Mouse (Mus musculus) C2C12 (cell line): ENCODE measurements at regions not wholly inside any gene's neighbourhood (a gene's known extent, or its start where the extent isn't known, plus 50 kb on each side); places are given as distances from the start of the nearest gene placed in this dataset.

Experiments
- CEBPB ChIP-seq: IDR thresholded peaks from one replicate; pipeline ENCODE4 v1.6.1; 2011; ENCODE audit warnings: low read depth, mild to moderate bottlenecking, control low read depth, moderate library complexity
- CTCF ChIP-seq: IDR thresholded peaks from one replicate; pipeline ENCODE4 v1.5.1; 2011; ENCODE audit not compliant: control insufficient read depth, insufficient read depth, insufficient read length
- FOSL1 ChIP-seq: IDR thresholded peaks from one replicate; pipeline ENCODE4 v1.8.0; 2011; ENCODE audit warnings: mild to moderate bottlenecking, low read length; ENCODE audit not compliant: poor library complexity, insufficient read depth, severe bottlenecking
- MAX ChIP-seq: IDR thresholded peaks from one replicate; pipeline ENCODE4 v1.6.1; 2011; ENCODE audit warnings: mild to moderate bottlenecking, control low read depth
- MYOD1 ChIP-seq: IDR thresholded peaks from one replicate; pipeline ENCODE4 v1.6.1; 2011; ENCODE audit warnings: low read depth; ENCODE audit not compliant: control insufficient read depth, insufficient read length
- MYOG ChIP-seq: IDR thresholded peaks from one replicate; pipeline ENCODE4 v1.6.1; 2011; ENCODE audit not compliant: control insufficient read depth, insufficient read length; ENCODE audit errors: extremely low read depth
- USF1 ChIP-seq: IDR thresholded peaks from one replicate; pipeline ENCODE4 v1.6.1; 2011; ENCODE audit warnings: low read depth, mild to moderate bottlenecking, control low read depth, moderate library complexity

DNA sequence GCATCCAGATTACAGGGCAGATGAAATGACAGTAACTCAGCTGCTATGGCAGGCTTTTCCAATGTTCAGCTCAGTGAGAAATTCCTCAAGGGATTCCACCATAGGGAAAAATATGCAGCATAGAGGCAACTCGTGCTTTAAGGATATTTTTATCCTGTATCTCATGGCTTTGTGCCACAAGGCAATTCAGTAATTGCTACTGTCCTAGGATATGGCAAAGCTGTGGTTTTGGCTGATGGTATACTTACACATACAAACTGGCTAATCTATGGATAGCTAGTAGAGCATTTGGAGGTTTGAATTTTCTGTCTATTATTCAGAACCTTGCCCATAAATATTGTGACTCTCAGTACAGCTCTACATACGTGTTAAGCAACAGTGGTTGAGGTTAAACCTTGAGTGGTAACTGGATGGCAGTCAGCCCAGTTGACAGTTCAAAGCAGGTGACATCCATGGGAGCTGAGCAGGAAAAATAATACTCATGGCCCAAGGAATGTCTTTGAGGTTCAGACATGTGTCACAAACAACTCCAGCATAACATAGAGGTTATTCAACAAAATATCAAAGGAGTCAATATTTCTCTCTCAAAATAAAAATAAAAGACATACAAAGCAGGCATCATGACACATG, 548.6 kb upstream of the Chrm3 start:
- TF ChIP-seq CTCF (no peak), MYOG (no peak), USF1 (no peak), MAX (no peak), CEBPB (no peak), FOSL1 (no peak), MYOD1 (no peak)
